Mouse (Mus musculus): ENCODE results near the gene Gm10053.

The Gm10053 gene

DNA sequence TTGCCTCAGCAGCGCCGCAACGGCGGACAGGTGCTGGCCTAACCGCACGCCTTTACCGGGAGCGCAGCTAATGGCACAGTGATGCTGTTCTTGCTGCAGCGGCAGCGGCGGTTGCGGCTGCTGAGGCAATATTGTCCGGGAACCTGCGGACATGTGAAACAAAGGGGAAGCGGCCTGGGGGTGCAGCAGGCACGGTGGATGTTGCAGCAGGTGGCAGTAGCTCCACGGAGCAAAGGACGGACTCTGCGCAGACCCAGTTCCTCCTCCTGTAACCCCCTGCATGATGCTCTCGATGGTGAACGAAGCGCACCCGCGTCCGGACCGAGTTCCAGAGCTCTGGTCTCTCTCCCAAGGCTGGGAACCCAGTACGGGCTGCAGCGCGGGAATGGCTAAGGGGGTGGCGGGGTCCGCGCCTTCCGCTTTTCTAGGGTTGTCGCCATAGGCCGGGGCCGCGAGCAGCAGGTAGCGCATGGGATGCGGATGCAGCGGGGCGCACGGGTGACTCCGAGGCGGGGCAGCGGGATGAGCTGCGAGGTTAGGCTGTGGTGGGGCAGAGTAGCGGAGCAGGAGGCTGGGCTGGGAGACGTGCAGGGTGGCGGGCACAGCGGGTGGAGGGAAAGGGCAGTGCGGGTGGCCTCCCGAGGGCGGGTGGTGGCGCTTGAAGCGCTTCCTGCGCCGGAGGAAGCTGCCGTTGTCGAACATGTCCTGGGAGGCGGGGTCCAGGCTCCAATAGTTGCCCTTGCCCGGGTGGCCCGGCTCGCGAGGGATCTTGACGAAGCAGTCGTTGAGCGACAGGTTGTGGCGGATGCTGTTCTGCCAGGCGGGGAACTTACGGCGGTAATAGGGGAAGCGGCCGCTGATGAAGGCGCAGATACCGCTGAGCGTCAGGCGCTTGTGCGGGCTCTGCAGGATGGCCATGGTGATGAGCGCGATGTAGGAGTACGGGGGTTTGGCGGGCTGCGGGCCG is 24.4 kb downstream of the Gm10053 start:
- in situ Hi-C loops (cut with MboI) = no loop called here

DNA sequence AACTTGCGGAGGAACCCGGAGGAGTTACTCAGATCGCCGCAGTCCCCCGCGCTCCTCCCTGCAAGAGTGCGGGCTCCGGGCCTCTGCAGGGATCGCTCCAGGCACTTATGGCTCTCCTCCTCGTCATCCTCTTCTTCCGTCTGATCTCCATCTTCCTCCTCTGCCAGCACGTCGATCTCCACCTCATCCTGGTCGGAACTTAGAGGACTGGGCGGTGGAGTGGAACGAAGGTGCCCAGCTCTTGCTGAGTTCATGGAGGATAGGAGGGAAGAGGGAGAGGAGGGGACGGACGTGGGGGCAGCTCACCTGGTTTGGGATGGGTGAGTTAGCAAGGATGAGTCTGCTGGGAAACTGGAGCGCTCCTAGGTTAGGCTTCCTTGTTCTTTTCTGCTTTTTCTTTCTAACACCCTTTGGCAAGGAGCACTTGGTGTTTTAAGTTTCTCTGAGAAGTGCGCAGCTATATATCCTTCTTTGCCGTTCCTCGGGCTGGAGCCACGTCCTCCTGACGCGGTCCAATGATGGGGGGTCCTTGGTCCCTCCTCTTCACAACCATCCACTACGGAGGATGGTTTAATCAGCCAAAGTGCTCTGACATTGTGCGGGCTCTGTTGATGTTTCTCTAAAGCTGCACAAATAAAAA is 25.2 kb downstream of the Gm10053 start, which contains the start of gene Foxd4:
Gene Foxd4 (minus strand): TSS at position 617 of the 640 bp plus-strand sequence.
- in situ Hi-C loops (cut with MboI) = no loop called here

DNA sequence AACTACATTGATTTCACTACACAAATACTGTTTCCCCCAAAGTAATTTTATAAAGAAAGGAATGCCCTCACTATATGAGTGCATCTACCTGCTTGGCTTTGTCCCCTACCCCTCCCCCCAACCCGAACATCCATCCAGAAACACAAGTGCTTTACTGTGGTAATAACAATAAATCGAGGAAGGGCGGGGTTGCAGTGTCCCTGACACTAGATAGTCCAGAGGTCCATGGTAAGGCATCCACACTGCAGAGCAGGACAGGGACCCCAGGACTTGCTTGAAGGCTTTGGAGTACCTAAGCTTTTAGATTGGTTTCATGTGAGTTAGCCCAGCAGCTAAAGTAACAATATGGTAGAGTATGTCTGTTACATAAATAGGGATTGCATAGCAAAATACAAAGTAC is 26.2 kb downstream of the Gm10053 start:
- in situ Hi-C loops (cut with MboI) = no loop called here

DNA sequence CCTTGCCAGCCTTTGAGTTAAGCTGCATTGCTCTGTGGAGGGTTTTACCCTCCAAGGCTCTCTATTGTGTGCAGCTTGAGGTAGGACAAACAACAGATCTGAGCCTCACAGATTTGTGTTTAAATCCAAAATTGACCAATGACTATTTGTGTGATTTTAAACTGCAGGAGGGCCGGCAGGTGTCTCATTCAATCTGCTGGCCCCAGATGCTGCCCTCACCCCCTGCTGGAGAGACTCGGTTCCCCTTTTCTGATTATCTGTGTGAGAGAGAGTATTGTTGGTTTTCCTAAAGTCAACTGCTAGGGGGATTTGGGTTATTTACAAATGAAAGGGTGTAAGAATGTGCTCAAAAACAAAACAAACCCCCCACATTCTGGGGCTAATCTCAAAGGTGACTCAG is 26.8 kb downstream of the Gm10053 start:
- in situ Hi-C loops (cut with MboI) = no loop called here

DNA sequence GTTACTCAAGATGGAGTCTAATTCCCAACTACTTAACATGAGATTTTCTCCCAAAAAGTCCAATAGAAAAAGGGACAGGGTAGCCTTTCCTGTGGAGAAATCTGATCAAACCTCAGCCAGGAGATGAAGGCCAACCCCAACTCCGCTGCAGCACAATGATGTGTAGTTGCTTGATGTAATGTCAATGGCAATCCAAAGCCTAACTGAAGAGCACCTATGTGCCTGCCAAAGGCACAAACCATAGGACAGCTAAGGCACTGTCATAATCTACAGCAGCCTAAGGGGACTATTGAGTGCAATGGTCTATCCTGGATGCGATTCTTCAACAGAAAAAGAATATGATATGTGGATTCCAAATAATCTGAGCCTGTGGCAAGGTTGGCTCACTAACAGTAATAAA is 27.3 kb downstream of the Gm10053 start:
- in situ Hi-C loops (cut with MboI) = no loop called here

DNA sequence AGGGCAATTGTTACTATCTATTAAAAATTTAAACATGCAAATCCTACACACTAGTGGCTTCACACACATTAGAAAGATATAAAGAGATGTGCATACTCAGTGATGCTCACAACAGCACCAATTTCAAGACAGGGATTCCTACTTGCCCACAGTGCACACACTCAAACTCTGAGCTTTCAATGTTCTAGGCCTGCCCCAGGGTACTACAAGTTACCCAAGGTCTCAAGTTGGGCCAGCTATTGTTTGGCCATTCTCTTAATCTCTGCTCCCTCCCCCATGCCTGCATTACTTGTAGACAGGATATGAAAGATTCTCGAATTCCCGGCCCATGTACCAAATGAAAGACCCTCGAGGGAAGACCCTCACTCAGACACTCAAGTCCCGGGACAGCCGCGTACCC is 32.2 kb downstream of the Gm10053 start:
- in situ Hi-C loops (cut with MboI) = no loop called here

DNA sequence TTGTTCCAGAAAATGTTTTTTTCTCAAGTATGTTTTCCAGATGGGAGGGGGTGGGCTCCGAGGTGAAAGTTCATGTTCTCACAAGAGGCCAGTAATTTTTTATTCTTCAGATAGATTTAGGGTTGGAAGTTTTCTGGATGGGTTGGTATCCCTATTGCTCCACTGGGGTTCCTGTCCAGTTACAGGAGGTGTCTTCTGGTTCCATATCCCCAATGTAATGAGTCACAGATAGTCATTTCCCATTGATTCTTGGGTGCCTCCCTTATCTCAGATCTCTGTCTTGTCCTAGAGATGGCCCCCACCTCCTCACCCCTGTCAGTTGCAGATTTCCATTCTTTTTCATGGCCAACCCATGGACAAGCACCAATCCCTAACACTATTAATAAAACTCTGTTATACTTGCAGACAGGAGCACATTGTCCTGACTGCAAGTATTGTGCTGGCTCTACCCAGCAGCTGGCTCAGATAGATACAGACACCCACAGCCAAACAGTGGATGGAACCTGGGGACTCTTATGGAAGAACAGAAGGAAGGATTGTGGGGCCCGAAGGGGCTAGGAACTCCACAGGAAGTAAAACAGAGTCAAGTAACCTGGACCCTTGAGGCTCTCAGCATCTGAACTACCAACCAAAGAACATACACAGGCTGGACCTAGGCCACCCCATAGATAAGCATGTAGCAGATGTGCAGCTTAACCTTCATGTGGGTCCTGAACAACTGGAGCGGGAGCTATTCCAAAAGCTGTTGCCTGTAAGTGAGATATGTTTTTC is 33.1 kb downstream of the Gm10053 start:
- in situ Hi-C loops (cut with MboI) = no loop called here

DNA sequence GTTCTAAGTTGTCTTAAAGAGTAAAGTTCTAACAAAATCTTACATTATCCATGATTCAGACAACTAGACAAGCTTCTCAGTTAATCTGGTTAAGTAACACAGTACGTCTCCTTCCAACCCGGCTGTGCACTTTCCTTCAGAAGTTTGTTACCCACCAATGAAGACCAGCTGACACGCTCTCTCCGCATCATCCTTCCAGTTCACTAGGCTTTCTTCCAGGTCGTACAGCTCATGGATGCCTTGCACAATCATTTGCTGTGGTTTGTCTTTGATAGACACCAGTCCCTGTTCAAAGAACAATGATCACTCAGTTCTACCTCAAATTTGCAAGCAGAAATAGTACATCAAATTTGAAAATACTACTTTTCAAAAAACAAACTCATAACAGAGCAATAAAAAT is 45.4 kb downstream of the Gm10053 start:
- in situ Hi-C loops (cut with MboI) = no loop called here

Data from mature B cell (primary cell).